Mouse (Mus musculus) intestine, embryonic 16.5 days (tissue): Measurements from ENCODE around the gene Hacd1. TPM values are rescaled to one million over a fixed set of nuclear protein-coding genes. Genes with fewer than 3 reads are reported as not detected.

ENCODE experiments used
- polyA plus RNA-seq: library from polyadenylated mRNA; unstranded; fragments of >200 nt; fragmentation: Nextera tagmentation; extraction: Ambion mirVana; gene quantifications from 2 replicates; pipeline ENCODE4 v1.2.1, GENCODE M21; 2015

Hacd1 gene
- polyA plus RNA-seq, 1 experiment from 2014 or later = 103 TPM

Other genes starting within 250 kb of the Hacd1 start
- 57.3 and 57.7 TPM in 2 replicates for gene Stam, start 18.0 kb upstream of the Hacd1 start, polyA plus RNA-seq
- gene Tmem236, start 118.4 kb upstream of the Hacd1 start, polyA plus RNA-seq = 28.5 and 32.5 TPM in 2 replicates
- 4.6 and 5.1 TPM in 2 replicates for gene Mrc1, start 173.3 kb upstream of the Hacd1 start, polyA plus RNA-seq